Mouse (Mus musculus): ENCODE measurements around the gene Cd209a. TPM values are rescaled to one million over a fixed set of nuclear protein-coding genes. Genes with fewer than 3 reads are reported as not detected.
"Not testable (repeated sequence)": the region's sequence is repeated elsewhere in the genome, so short reads cannot be mapped to it uniquely, and the experiment has no call there.

Cd209a gene
- 0.09 and 0.40 TPM in 2 replicates for total RNA-seq (2014; rRNA removed)
- 0.28 and 0.41 TPM in 2 replicates for polyA plus RNA-seq (2012; rRNA removed)

GRCm38 (mm10) chr8:3748761-3749160 lies at the start of gene Cd209a:
Gene Cd209a (minus strand): TSS chr8:3748984.
- TF ChIP-seq POLR2A (IDR thresholded peaks at IDR 0.05; ENCODE audit: extremely low read depth, insufficient read depth, low read length) (no peak), CTCF (IDR thresholded peaks at IDR 0.05; ENCODE audit: low read depth, low read length) (no peak)
- WGBS: 82% methylated on average over 4 of the region's 4 CpGs

GRCm38 (mm10) chr8:3768641-3769040 lies 19.9 kb upstream of the Cd209a start:
- not testable (repeated sequence) for H3K4me3 ChIP-seq (ENCODE audit: insufficient read depth, low read depth, low read length); H3K79me2 ChIP-seq (ENCODE audit: control insufficient read depth, insufficient read depth, low read length); H3K36me3 ChIP-seq (ENCODE audit: control insufficient read depth, insufficient read depth, low read length); H3K27me3 ChIP-seq (ENCODE audit: control insufficient read depth, insufficient read depth, low read length); H3K27ac ChIP-seq (replicated peaks; ENCODE audit: insufficient read depth, low read depth, low read length); H3K4me1 ChIP-seq (ENCODE audit: control insufficient read depth, insufficient read depth, low read length); H3K9ac ChIP-seq (ENCODE audit: low read depth, low read length); DNase-seq (ENCODE audit: extremely low read depth, low read depth, low spot score)
- 77% methylated on average over 5 of the region's 5 CpGs for WGBS

More at GRCm38 (mm10) chr8:3748761-3749160, at the start of gene Cd209a:
- no peak within 1 kb of the TSS for H3K27ac ChIP-seq (replicated peaks; ENCODE audit: insufficient read depth, low read depth, low read length)
- no peaks in the 10 kb centered on the region for H3K79me2 ChIP-seq (ENCODE audit: control insufficient read depth, insufficient read depth, low read length)
- no peaks in the 10 kb centered on the region for H3K36me3 ChIP-seq (ENCODE audit: control insufficient read depth, insufficient read depth, low read length)
- no peak within 1 kb of the TSS for H3K9ac ChIP-seq (ENCODE audit: low read depth, low read length)
- no peaks in the 10 kb centered on the region for H3K4me1 ChIP-seq (ENCODE audit: control insufficient read depth, insufficient read depth, low read length)
- H3K27me3 ChIP-seq (ENCODE audit: control insufficient read depth, insufficient read depth, low read length): no peaks in the 10 kb centered on the region
- no peak within 1 kb of the TSS for H3K4me3 ChIP-seq (ENCODE audit: insufficient read depth, low read depth, low read length)
- DNase-seq (ENCODE audit: extremely low read depth, low read depth, low spot score): no peak

GRCm38 (mm10) chr8:3754261-3754850 lies 5.6 kb upstream of the Cd209a start:
- 77% methylated on average over 18 of the region's 18 CpGs for WGBS

GRCm38 (mm10) chr8:3736947-3737346 lies 11.8 kb downstream of the Cd209a start:
- no peaks in the 10 kb centered on the region for H3K36me3 ChIP-seq (ENCODE audit: control insufficient read depth, insufficient read depth, low read length)
- no peak overlapping the region for H3K9ac ChIP-seq (ENCODE audit: low read depth, low read length)
- H3K27ac ChIP-seq (replicated peaks; ENCODE audit: insufficient read depth, low read depth, low read length): no peak overlapping the region; the same call in 1 of the 2 replicates
- no peaks in the 10 kb centered on the region for H3K27me3 ChIP-seq (ENCODE audit: control insufficient read depth, insufficient read depth, low read length)
- TF ChIP-seq CTCF (IDR thresholded peaks at IDR 0.05; ENCODE audit: low read depth, low read length) (no peak), POLR2A (IDR thresholded peaks at IDR 0.05; ENCODE audit: extremely low read depth, insufficient read depth, low read length) (no peak)
- 70% methylated on average over 2 of the region's 2 CpGs for WGBS
- peaks cover 4% of the 10 kb centered on the region; the same call in 1 of the 2 replicates for H3K4me1 ChIP-seq (ENCODE audit: control insufficient read depth, insufficient read depth, low read length)
- H3K79me2 ChIP-seq (ENCODE audit: control insufficient read depth, insufficient read depth, low read length): no peaks in the 10 kb centered on the region
- peak; percentile 31 for DNase-seq (ENCODE audit: extremely low read depth, low read depth, low spot score)
- no peak overlapping the region for H3K4me3 ChIP-seq (ENCODE audit: insufficient read depth, low read depth, low read length)

More at GRCm38 (mm10) chr8:3754261-3754850, 5.6 kb upstream of the Cd209a start:
- H3K36me3 ChIP-seq (ENCODE audit: control insufficient read depth, insufficient read depth, low read length): no peaks in the 10 kb centered on the region
- no peak overlapping the region for H3K27ac ChIP-seq (replicated peaks; ENCODE audit: insufficient read depth, low read depth, low read length)
- no peak overlapping the region for H3K4me3 ChIP-seq (ENCODE audit: insufficient read depth, low read depth, low read length)
- H3K9ac ChIP-seq (ENCODE audit: low read depth, low read length): no peak overlapping the region
- no peaks in the 10 kb centered on the region for H3K27me3 ChIP-seq (ENCODE audit: control insufficient read depth, insufficient read depth, low read length)
- TF ChIP-seq CTCF (IDR thresholded peaks at IDR 0.05; ENCODE audit: low read depth, low read length) (no peak), POLR2A (IDR thresholded peaks at IDR 0.05; ENCODE audit: extremely low read depth, insufficient read depth, low read length) (no peak)
- H3K4me1 ChIP-seq (ENCODE audit: control insufficient read depth, insufficient read depth, low read length): no peaks in the 10 kb centered on the region
- DNase-seq (ENCODE audit: extremely low read depth, low read depth, low spot score): peak; percentile 79
- no peaks in the 10 kb centered on the region for H3K79me2 ChIP-seq (ENCODE audit: control insufficient read depth, insufficient read depth, low read length)

GRCm38 (mm10) chr8:3735599-3735998 lies 13.2 kb downstream of the Cd209a start:
- 96% methylated on average over 2 of the region's 2 CpGs for WGBS
- H3K27ac ChIP-seq (replicated peaks; ENCODE audit: insufficient read depth, low read depth, low read length): no peak overlapping the region
- no peak for TF ChIP-seq CTCF (IDR thresholded peaks at IDR 0.05; ENCODE audit: low read depth, low read length)
- no peak for TF ChIP-seq POLR2A (IDR thresholded peaks at IDR 0.05; ENCODE audit: extremely low read depth, insufficient read depth, low read length)
- peaks cover 4% of the 10 kb centered on the region; the same call in 1 of the 2 replicates for H3K4me1 ChIP-seq (ENCODE audit: control insufficient read depth, insufficient read depth, low read length)
- DNase-seq (ENCODE audit: extremely low read depth, low read depth, low spot score): no peak
- no peak overlapping the region for H3K9ac ChIP-seq (ENCODE audit: low read depth, low read length)
- no peaks in the 10 kb centered on the region for H3K36me3 ChIP-seq (ENCODE audit: control insufficient read depth, insufficient read depth, low read length)
- H3K79me2 ChIP-seq (ENCODE audit: control insufficient read depth, insufficient read depth, low read length): no peaks in the 10 kb centered on the region
- no peak overlapping the region for H3K4me3 ChIP-seq (ENCODE audit: insufficient read depth, low read depth, low read length)
- no peaks in the 10 kb centered on the region for H3K27me3 ChIP-seq (ENCODE audit: control insufficient read depth, insufficient read depth, low read length)

GRCm38 (mm10) chr8:3734084-3734483 lies 14.7 kb downstream of the Cd209a start:
- no peaks in the 10 kb centered on the region for H3K79me2 ChIP-seq (ENCODE audit: control insufficient read depth, insufficient read depth, low read length)
- WGBS: 48% methylated on average over 1 of the region's 1 CpGs
- no peak for TF ChIP-seq CTCF (IDR thresholded peaks at IDR 0.05; ENCODE audit: low read depth, low read length)
- no peak for TF ChIP-seq POLR2A (IDR thresholded peaks at IDR 0.05; ENCODE audit: extremely low read depth, insufficient read depth, low read length)
- H3K27me3 ChIP-seq (ENCODE audit: control insufficient read depth, insufficient read depth, low read length): no peaks in the 10 kb centered on the region
- no peak for DNase-seq (ENCODE audit: extremely low read depth, low read depth, low spot score)
- no peak overlapping the region for H3K27ac ChIP-seq (replicated peaks; ENCODE audit: insufficient read depth, low read depth, low read length)
- H3K36me3 ChIP-seq (ENCODE audit: control insufficient read depth, insufficient read depth, low read length): no peaks in the 10 kb centered on the region
- H3K4me1 ChIP-seq (ENCODE audit: control insufficient read depth, insufficient read depth, low read length): peaks cover 4% of the 10 kb centered on the region; the same call in 1 of the 2 replicates
- H3K4me3 ChIP-seq (ENCODE audit: insufficient read depth, low read depth, low read length): no peak overlapping the region
- H3K9ac ChIP-seq (ENCODE audit: low read depth, low read length): no peak overlapping the region
